Mouse (Mus musculus): ENCODE data around the gene Adam22.

DNA sequence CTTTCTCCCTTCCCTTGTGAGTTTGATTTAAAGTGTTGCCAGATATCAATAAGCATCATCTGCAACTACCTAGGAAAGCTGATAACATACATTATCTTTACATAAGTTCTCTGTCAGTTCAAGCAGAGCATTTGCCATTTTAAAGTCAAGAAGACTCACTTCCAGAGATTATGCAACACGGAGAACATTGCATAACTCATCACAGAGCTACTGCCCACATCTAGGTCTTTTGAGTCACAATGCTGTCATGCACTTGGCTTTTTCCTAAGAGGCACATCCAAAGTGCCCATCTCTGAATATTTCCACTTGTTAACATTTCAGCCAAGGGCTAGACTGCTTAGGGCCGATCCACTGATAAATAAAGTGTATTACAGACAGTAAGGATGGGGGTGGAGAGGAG is 55.6 kb downstream of the Adam22 start:
- no peak for TF ChIP-seq CTCF (IDR thresholded peaks at IDR 0.05; ENCODE audit: low read depth, low read length)
- TF ChIP-seq POLR2A (IDR thresholded peaks at IDR 0.05; ENCODE audit: borderline replicate concordance, low read depth, low read length): no peak

Data from bone marrow macrophage, adult 2 months (primary cell).